Mouse (Mus musculus) bone marrow, adult 2 months (tissue): Measurements from ENCODE around the gene Stox1.

Experiments used
- CTCF ChIP-seq: fragments of 200-500 bp; IDR thresholded peaks from 2 replicates; pipeline ENCODE4 v1.5.1; 2011; ENCODE audit warnings: low read length, control low read depth; ENCODE audit not compliant: control insufficient read depth, insufficient read depth
- POLR2A ChIP-seq: fragments of 200-500 bp; IDR thresholded peaks from 2 replicates; pipeline ENCODE4 v1.6.1; 2011; ENCODE audit warnings: low read depth, mild to moderate bottlenecking, control low read depth, low read length, borderline replicate concordance; ENCODE audit not compliant: control insufficient read depth

GRCm38 (mm10) chr10:62669245-62669644, 56.7 kb downstream of the Stox1 start:
- TF ChIP-seq POLR2A (no peak), CTCF (no peak)
